Mouse (Mus musculus): ENCODE data around the gene Gdpd4. TPM values are rescaled to one million over a fixed set of nuclear protein-coding genes. Genes with fewer than 3 reads are reported as not detected.
A peak's percentile ranks its signal among the peaks of the same experiment; 100 is the strongest.

Gene Gdpd4
- polyA plus RNA-seq (2014; fragmentation: Nextera tagmentation; extraction: Ambion mirVana): not detected in 2 replicates

DNA sequence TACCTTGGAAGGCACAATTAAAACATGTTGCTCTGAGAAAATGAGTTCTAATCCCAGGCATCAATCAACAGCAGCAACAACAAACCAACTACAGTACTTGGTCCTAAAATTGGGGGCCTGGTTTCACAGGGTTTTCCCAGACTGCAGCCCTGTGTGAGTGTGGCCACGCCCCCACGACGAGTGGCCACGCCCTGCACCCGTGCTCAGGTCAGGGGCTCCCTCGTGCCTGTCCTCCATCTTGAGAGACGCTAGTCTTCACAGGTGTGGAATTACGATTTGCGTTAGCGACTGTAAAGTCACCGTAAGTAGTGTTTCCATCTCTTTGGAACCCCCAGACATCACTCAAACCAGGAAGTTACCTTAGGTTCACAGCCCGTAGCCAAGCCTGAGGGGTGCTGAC is at the start of gene Gdpd4:
TSS of gene Gdpd4 (plus strand) at position 214 of the 400 bp plus-strand sequence.
- DNase-seq (ENCODE audit: low spot score) (no peak), ATAC-seq (no peak)
- Histone ChIP-seq H3K36me3 (ENCODE audit: control insufficient read depth, insufficient read depth, low read length) (no peaks in the 10 kb centered on the region), H3K9me3 (replicated peaks; ENCODE audit: control insufficient read depth, low read length) (no peaks in the 10 kb centered on the region), H3K27me3 (replicated peaks; ENCODE audit: control insufficient read depth, insufficient read depth, low read length) (no peaks in the 10 kb centered on the region), H3K4me2 (ENCODE audit: low read length) (no peak within 1 kb of the TSS), H3K4me3 (ENCODE audit: low read depth, low read length) (no peak within 1 kb of the TSS), H3K9ac (ENCODE audit: low read length) (no peak within 1 kb of the TSS), H3K27ac (ENCODE audit: low read depth, low read length) (no peak within 1 kb of the TSS), H3K4me1 (ENCODE audit: control insufficient read depth, insufficient read depth, low read length) (no peaks in the 10 kb centered on the region)
- 81% methylated on average over 12 of the region's 12 CpGs for WGBS

DNA sequence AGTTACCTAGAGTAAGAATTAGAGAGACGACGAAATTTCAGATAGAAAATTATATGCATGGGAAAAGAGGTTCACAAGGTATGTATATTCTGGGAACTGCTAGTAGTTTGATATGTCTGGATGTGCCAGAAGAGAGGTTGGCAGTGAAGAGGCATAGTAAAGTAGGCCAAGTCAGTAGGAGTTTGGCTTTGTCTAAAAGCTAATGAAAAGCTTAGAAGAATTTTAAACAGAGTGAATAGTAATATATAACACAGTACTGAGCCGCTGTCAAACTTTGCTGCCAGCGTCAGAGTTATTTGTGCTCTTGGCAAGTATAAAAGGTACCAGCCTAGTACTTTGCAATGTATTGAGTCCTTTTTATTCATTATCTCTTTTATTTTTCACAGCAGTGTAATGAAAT is 47.4 kb upstream of the Gdpd4 start:
- WGBS: 74% methylated on average over 4 of the region's 4 CpGs
- Histone ChIP-seq H3K9me3 (replicated peaks; ENCODE audit: control insufficient read depth, low read length) (no peaks in the 10 kb centered on the region), H3K4me3 (ENCODE audit: low read depth, low read length) (no peak overlapping the region), H3K36me3 (ENCODE audit: control insufficient read depth, insufficient read depth, low read length) (0 out of 2 replicates have a peak, but pooled peaks cover 3% of the 10 kb centered on the region), H3K4me2 (ENCODE audit: low read length) (no peak overlapping the region), H3K27ac (ENCODE audit: low read depth, low read length) (no peak overlapping the region), H3K4me1 (ENCODE audit: control insufficient read depth, insufficient read depth, low read length) (no peaks in the 10 kb centered on the region), H3K9ac (ENCODE audit: low read length) (no peak overlapping the region), H3K27me3 (replicated peaks; ENCODE audit: control insufficient read depth, insufficient read depth, low read length) (no peaks in the 10 kb centered on the region)
- DNase-seq (ENCODE audit: low spot score) (peak; percentile 26), ATAC-seq (no peak)

GRCm38 (mm10) chr7:97873317-97873716 is 46.4 kb upstream of the Gdpd4 start:
- no peak overlapping the region for H3K4me3 ChIP-seq (ENCODE audit: low read depth, low read length)
- no peaks in the 10 kb centered on the region for H3K27me3 ChIP-seq (replicated peaks; ENCODE audit: control insufficient read depth, insufficient read depth, low read length)
- DNase-seq (ENCODE audit: low spot score) (no peak), ATAC-seq (no peak)
- 0 out of 2 replicates have a peak, but pooled peaks cover 3% of the 10 kb centered on the region for H3K36me3 ChIP-seq (ENCODE audit: control insufficient read depth, insufficient read depth, low read length)
- H3K4me2 ChIP-seq (ENCODE audit: low read length): no peak overlapping the region
- no peaks in the 10 kb centered on the region for H3K9me3 ChIP-seq (replicated peaks; ENCODE audit: control insufficient read depth, low read length)
- H3K27ac ChIP-seq (ENCODE audit: low read depth, low read length): no peak overlapping the region
- no peaks in the 10 kb centered on the region for H3K4me1 ChIP-seq (ENCODE audit: control insufficient read depth, insufficient read depth, low read length)
- H3K9ac ChIP-seq (ENCODE audit: low read length): no peak overlapping the region

DNA sequence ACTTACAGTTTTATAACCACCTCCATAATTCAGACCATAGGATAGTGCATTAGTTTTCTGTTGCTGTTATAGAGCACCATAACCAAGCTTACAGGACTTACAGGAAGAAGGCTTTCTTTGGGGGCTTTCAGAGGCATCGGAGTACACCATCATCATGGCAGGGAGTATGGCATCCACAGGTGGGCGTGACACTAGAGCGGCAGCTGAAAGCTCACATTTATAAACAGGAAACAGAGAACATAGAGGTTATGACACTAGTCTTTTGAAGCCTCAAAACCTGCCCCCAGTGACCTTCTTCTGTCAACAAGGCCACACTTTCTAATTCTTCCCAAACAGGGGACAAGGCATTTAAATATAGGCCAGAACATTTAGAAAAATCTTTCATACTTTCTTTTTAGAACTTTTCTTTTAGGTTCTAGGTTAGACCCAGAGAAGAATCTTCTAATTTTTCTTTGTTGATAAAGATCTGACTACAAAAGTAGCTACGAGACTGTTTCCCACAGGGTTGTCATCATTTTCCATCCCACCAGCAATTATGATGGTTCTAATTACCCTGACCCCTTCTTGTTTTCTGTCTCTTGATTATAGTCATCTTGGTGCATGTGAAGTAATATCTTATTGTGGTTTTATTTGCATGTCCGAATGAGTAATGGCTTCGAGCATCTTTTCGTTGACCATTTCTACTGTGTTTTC is 41.8 kb upstream of the Gdpd4 start:
- DNase-seq (ENCODE audit: low spot score) (no peak), ATAC-seq (no peak)

GRCm38 (mm10) chr7:97911646-97912045 is 8.1 kb upstream of the Gdpd4 start:
- Histone ChIP-seq H3K36me3 (ENCODE audit: control insufficient read depth, insufficient read depth, low read length) (peaks cover 48% of the 10 kb centered on the region), H3K4me3 (ENCODE audit: low read depth, low read length) (no peak overlapping the region), H3K27ac (ENCODE audit: low read depth, low read length) (no peak overlapping the region), H3K9ac (ENCODE audit: low read length) (no peak overlapping the region), H3K9me3 (replicated peaks; ENCODE audit: control insufficient read depth, low read length) (no peaks in the 10 kb centered on the region), H3K4me1 (ENCODE audit: control insufficient read depth, insufficient read depth, low read length) (no peaks in the 10 kb centered on the region), H3K27me3 (replicated peaks; ENCODE audit: control insufficient read depth, insufficient read depth, low read length) (no peaks in the 10 kb centered on the region), H3K4me2 (ENCODE audit: low read length) (no peak overlapping the region)
- DNase-seq (ENCODE audit: low spot score) (no peak), ATAC-seq (no peak)
- WGBS: 84% methylated on average over 3 of the region's 3 CpGs

More for the DNA sequence above, 41.8 kb upstream of the Gdpd4 start:
- Histone ChIP-seq H3K36me3 (ENCODE audit: control insufficient read depth, insufficient read depth, low read length) (no peaks in the 10 kb centered on the region), H3K27ac (ENCODE audit: low read depth, low read length) (no peak overlapping the region), H3K4me1 (ENCODE audit: control insufficient read depth, insufficient read depth, low read length) (no peaks in the 10 kb centered on the region), H3K4me2 (ENCODE audit: low read length) (no peak overlapping the region), H3K9ac (ENCODE audit: low read length) (no peak overlapping the region), H3K9me3 (replicated peaks; ENCODE audit: control insufficient read depth, low read length) (no peaks in the 10 kb centered on the region), H3K4me3 (ENCODE audit: low read depth, low read length) (no peak overlapping the region), H3K27me3 (replicated peaks; ENCODE audit: control insufficient read depth, insufficient read depth, low read length) (no peaks in the 10 kb centered on the region)
- WGBS: 91% methylated on average over 7 of the region's 7 CpGs

- ATAC-seq (peak; percentile 75; the same call in 1 of the 2 replicates), DNase-seq (ENCODE audit: low spot score) (peak; percentile 79)
- H3K36me3 ChIP-seq (ENCODE audit: control insufficient read depth, insufficient read depth, low read length): peaks cover 27% of the 10 kb centered on the region
- H3K9ac ChIP-seq (ENCODE audit: low read length): no peak overlapping the region
- H3K4me3 ChIP-seq (ENCODE audit: low read depth, low read length): no peak overlapping the region
- 73% methylated on average over 2 of the region's 2 CpGs for WGBS
- no peaks in the 10 kb centered on the region for H3K27me3 ChIP-seq (replicated peaks; ENCODE audit: control insufficient read depth, insufficient read depth, low read length)
- H3K4me1 ChIP-seq (ENCODE audit: control insufficient read depth, insufficient read depth, low read length): no peaks in the 10 kb centered on the region
- no peaks in the 10 kb centered on the region for H3K9me3 ChIP-seq (replicated peaks; ENCODE audit: control insufficient read depth, low read length)
- no peak overlapping the region for H3K27ac ChIP-seq (ENCODE audit: low read depth, low read length)
- H3K4me2 ChIP-seq (ENCODE audit: low read length): no peak overlapping the region
Measured at GRCm38 (mm10) chr7:97914833-97915516, 4.8 kb upstream of the Gdpd4 start.

GRCm38 (mm10) chr7:97925819-97926218 is 6.1 kb downstream of the Gdpd4 start:
- DNase-seq (ENCODE audit: low spot score) (peak; percentile 59), ATAC-seq (no peak)
- H3K4me2 ChIP-seq (ENCODE audit: low read length): no peak overlapping the region
- no peaks in the 10 kb centered on the region for H3K36me3 ChIP-seq (ENCODE audit: control insufficient read depth, insufficient read depth, low read length)
- no peaks in the 10 kb centered on the region for H3K4me1 ChIP-seq (ENCODE audit: control insufficient read depth, insufficient read depth, low read length)
- no peaks in the 10 kb centered on the region for H3K27me3 ChIP-seq (replicated peaks; ENCODE audit: control insufficient read depth, insufficient read depth, low read length)
- 70% methylated on average over 1 of the region's 1 CpGs for WGBS
- no peak overlapping the region for H3K27ac ChIP-seq (ENCODE audit: low read depth, low read length)
- H3K9ac ChIP-seq (ENCODE audit: low read length): no peak overlapping the region
- no peak overlapping the region for H3K4me3 ChIP-seq (ENCODE audit: low read depth, low read length)
- no peaks in the 10 kb centered on the region for H3K9me3 ChIP-seq (replicated peaks; ENCODE audit: control insufficient read depth, low read length)

GRCm38 (mm10) chr7:97926978-97927377 is 7.2 kb downstream of the Gdpd4 start:
- 92% methylated on average over 5 of the region's 5 CpGs for WGBS
- no peak overlapping the region for H3K9ac ChIP-seq (ENCODE audit: low read length)
- H3K4me3 ChIP-seq (ENCODE audit: low read depth, low read length): no peak overlapping the region
- no peaks in the 10 kb centered on the region for H3K9me3 ChIP-seq (replicated peaks; ENCODE audit: control insufficient read depth, low read length)
- DNase-seq (ENCODE audit: low spot score) (no peak), ATAC-seq (no peak)
- no peak overlapping the region for H3K4me2 ChIP-seq (ENCODE audit: low read length)
- no peak overlapping the region for H3K27ac ChIP-seq (ENCODE audit: low read depth, low read length)
- no peaks in the 10 kb centered on the region for H3K27me3 ChIP-seq (replicated peaks; ENCODE audit: control insufficient read depth, insufficient read depth, low read length)
- H3K36me3 ChIP-seq (ENCODE audit: control insufficient read depth, insufficient read depth, low read length): no peaks in the 10 kb centered on the region
- H3K4me1 ChIP-seq (ENCODE audit: control insufficient read depth, insufficient read depth, low read length): no peaks in the 10 kb centered on the region

DNA sequence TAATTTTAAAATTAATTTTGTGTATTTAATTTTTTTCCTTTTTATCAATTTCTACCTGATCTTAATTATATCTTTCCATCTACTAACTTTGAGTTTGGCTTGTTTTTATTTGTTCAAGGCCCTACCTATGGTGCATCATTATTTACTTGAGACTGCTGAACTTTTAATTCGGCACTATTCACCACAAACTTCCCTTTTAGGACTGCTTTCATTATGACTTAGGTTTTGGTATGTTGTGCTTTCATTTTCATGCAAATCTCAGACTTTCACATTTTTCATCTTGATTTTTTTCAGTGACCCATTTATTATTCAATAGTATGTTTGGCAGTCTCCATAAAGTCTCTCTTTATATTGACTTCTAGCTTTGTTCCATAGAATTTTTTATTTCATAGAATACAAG is 24.7 kb downstream of the Gdpd4 start:
- Histone ChIP-seq H3K9ac (ENCODE audit: low read length) (no peak overlapping the region), H3K36me3 (ENCODE audit: control insufficient read depth, insufficient read depth, low read length) (no peaks in the 10 kb centered on the region), H3K9me3 (replicated peaks; ENCODE audit: control insufficient read depth, low read length) (no peaks in the 10 kb centered on the region), H3K4me2 (ENCODE audit: low read length) (no peak overlapping the region), H3K27me3 (replicated peaks; ENCODE audit: control insufficient read depth, insufficient read depth, low read length) (no peaks in the 10 kb centered on the region), H3K4me1 (ENCODE audit: control insufficient read depth, insufficient read depth, low read length) (no peaks in the 10 kb centered on the region), H3K4me3 (ENCODE audit: low read depth, low read length) (no peak overlapping the region), H3K27ac (ENCODE audit: low read depth, low read length) (no peak overlapping the region)
- no peak for ATAC-seq
- WGBS: 80% methylated on average over 1 of the region's 1 CpGs
- DNase-seq (ENCODE audit: low spot score): no peak

All from forebrain, embryonic 14.5 days (tissue).